Mouse (Mus musculus) stomach, embryonic 14.5 days (tissue): ENCODE results near the gene Klk1b16. TPM values are rescaled to one million over a fixed set of nuclear protein-coding genes. Genes with fewer than 3 reads are reported as not detected.
"Not testable (repeated sequence)": the region's sequence is repeated elsewhere in the genome, so short reads cannot be mapped to it uniquely, and the experiment has no call there.

Source experiments
- ATAC-seq: fragments of 200-750 bp; cut with Nextera tagmentation; 2 replicates; pipeline ENCODE4 v1.8.0; 2017; ENCODE audit warnings: low read depth, moderate TSS enrichment; ENCODE audit not compliant: insufficient number of reproducible peaks, insufficient read depth, low FRiP score
- H3K27ac ChIP-seq: fragments of 300-500 bp; sonication (generic); 2 replicates; pipeline ENCODE4 v1.5.1; 2014; ENCODE audit warnings: mild to moderate bottlenecking, low read length, moderate library complexity, mixed read lengths
- H3K27me3 ChIP-seq: fragments of 300-500 bp; sonication (generic); 2 replicates; pipeline ENCODE4 v1.6.1; 2014; ENCODE audit warnings: low read length, control low read depth, mixed read lengths; ENCODE audit not compliant: control insufficient read depth, insufficient read depth
- H3K36me3 ChIP-seq: fragments of 300-500 bp; sonication (generic); 2 replicates; pipeline ENCODE4 v1.6.1; 2014; ENCODE audit warnings: mild to moderate bottlenecking, control low read depth, low read length, moderate library complexity, mixed read lengths; ENCODE audit not compliant: control insufficient read depth, insufficient read depth
- H3K4me1 ChIP-seq: fragments of 300-500 bp; sonication (generic); 2 replicates; pipeline ENCODE4 v1.6.1; 2014; ENCODE audit warnings: low read length, control low read depth, mixed read lengths; ENCODE audit not compliant: control insufficient read depth, insufficient read depth
- H3K4me2 ChIP-seq: fragments of 300-500 bp; sonication (generic); replicated peaks from 2 replicates; pipeline ENCODE4 v1.6.1; 2014; ENCODE audit warnings: low read depth, low read length, control low read depth
- H3K4me3 ChIP-seq: fragments of 300-500 bp; sonication (generic); 2 replicates; pipeline ENCODE4 v1.5.1; 2014; ENCODE audit warnings: low read depth, low read length, control low read depth
- H3K9ac ChIP-seq: fragments of 300-500 bp; sonication (generic); replicated peaks from 2 replicates; pipeline ENCODE4 v1.6.1; 2014; ENCODE audit warnings: low read depth, mild to moderate bottlenecking, control low read depth, low read length, moderate library complexity, mixed read lengths
- H3K9me3 ChIP-seq: fragments of 300-500 bp; sonication (generic); 2 replicates; pipeline ENCODE4 v1.6.1; 2016; ENCODE audit warnings: low read depth, low read length, control low read depth; ENCODE audit not compliant: control insufficient read depth
- WGBS: fragments of 180-500 bp; shearing (Covaris S2); extraction: QIAGEN DNeasy Blood & Tissue Kit; methylation state at CpG from one replicate; pipeline ENCODE4 v1.1.7; 2014; 5-methylcytosine and 5-hydroxymethylcytosine counted together
- polyA plus RNA-seq: library from polyadenylated mRNA; unstranded; fragments of >200 nt; fragmentation: Nextera tagmentation; extraction: Ambion mirVana; gene quantifications from 2 replicates; pipeline ENCODE4 v1.2.1, GENCODE M21; 2014

The Klk1b16 gene
- not detected in 2 replicates for polyA plus RNA-seq

- 91% methylated on average over 3 of the region's 3 CpGs for WGBS
Measured at GRCm38 (mm10) chr7:44136467-44136866, at the start of gene Klk1b16. Gene Klk1b16, plus strand, starts transcription at chr7:44136767.

GRCm38 (mm10) chr7:44096111-44096510 is 40.5 kb upstream of the Klk1b16 start:
- no peak for ATAC-seq
- H3K36me3 ChIP-seq: no peaks in the 10 kb centered on the region
- H3K27ac ChIP-seq: no peak overlapping the region
- no peak overlapping the region for H3K9ac ChIP-seq
- no peak overlapping the region for H3K4me2 ChIP-seq
- WGBS: 77% methylated on average over 1 of the region's 1 CpGs
- H3K27me3 ChIP-seq: no peaks in the 10 kb centered on the region
- no peaks in the 10 kb centered on the region for H3K4me1 ChIP-seq
- no peak overlapping the region for H3K4me3 ChIP-seq
- H3K9me3 ChIP-seq: no peaks in the 10 kb centered on the region

More at GRCm38 (mm10) chr7:44136467-44136866, at the start of gene Klk1b16:
- no peaks in the 10 kb centered on the region for H3K36me3 ChIP-seq
- H3K9ac ChIP-seq: no peak within 1 kb of the TSS
- no peak for ATAC-seq
- no peaks in the 10 kb centered on the region for H3K4me1 ChIP-seq
- H3K9me3 ChIP-seq: no peaks in the 10 kb centered on the region
- no peak within 1 kb of the TSS for H3K27ac ChIP-seq
- no peak within 1 kb of the TSS for H3K4me3 ChIP-seq
- no peak within 1 kb of the TSS for H3K4me2 ChIP-seq
- H3K27me3 ChIP-seq: no peaks in the 10 kb centered on the region

- H3K4me2 ChIP-seq, H3K4me1 ChIP-seq, H3K9me3 ChIP-seq, H3K27me3 ChIP-seq, ATAC-seq, H3K27ac ChIP-seq, H3K4me3 ChIP-seq, H3K9ac ChIP-seq, H3K36me3 ChIP-seq: not testable (repeated sequence)
- 68% methylated on average over 3 of the region's 3 CpGs for WGBS
Measured at GRCm38 (mm10) chr7:44102028-44102427, 34.5 kb upstream of the Klk1b16 start, which contains the start of gene Klk1b21. Gene Klk1b21, plus strand, starts transcription at chr7:44102328.

GRCm38 (mm10) chr7:44112373-44112772 is 24.2 kb upstream of the Klk1b16 start, which contains the start of gene Klk1b22:
Gene Klk1b22, plus strand, starts transcription at chr7:44112673.
- no peak for ATAC-seq
- no peak within 1 kb of the TSS for H3K27ac ChIP-seq
- H3K9me3 ChIP-seq: no peaks in the 10 kb centered on the region
- H3K9ac ChIP-seq: no peak within 1 kb of the TSS
- H3K27me3 ChIP-seq: no peaks in the 10 kb centered on the region
- H3K36me3 ChIP-seq: no peaks in the 10 kb centered on the region
- WGBS: 63% methylated on average over 4 of the region's 4 CpGs
- H3K4me1 ChIP-seq: no peaks in the 10 kb centered on the region
- H3K4me2 ChIP-seq: no peak within 1 kb of the TSS
- no peak within 1 kb of the TSS for H3K4me3 ChIP-seq

GRCm38 (mm10) chr7:44123445-44123844 is 13.1 kb upstream of the Klk1b16 start:
- Histone ChIP-seq H3K4me1 (no peaks in the 10 kb centered on the region), H3K4me3 (no peak overlapping the region), H3K9me3 (no peaks in the 10 kb centered on the region), H3K36me3 (no peaks in the 10 kb centered on the region), H3K9ac (no peak overlapping the region), H3K27ac (no peak overlapping the region), H3K27me3 (no peaks in the 10 kb centered on the region), H3K4me2 (no peak overlapping the region)
- WGBS: 90% methylated on average over 6 of the region's 6 CpGs
- no peak for ATAC-seq

- H3K4me3 ChIP-seq: no peak overlapping the region
- no peak overlapping the region for H3K4me2 ChIP-seq
- ATAC-seq: no peak
- H3K9me3 ChIP-seq: no peaks in the 10 kb centered on the region
- no peaks in the 10 kb centered on the region for H3K27me3 ChIP-seq
- 60% methylated on average over 9 of the region's 9 CpGs for WGBS
- no peak overlapping the region; the same call in 1 of the 2 replicates for H3K27ac ChIP-seq
- H3K4me1 ChIP-seq: no peaks in the 10 kb centered on the region
- no peaks in the 10 kb centered on the region for H3K36me3 ChIP-seq
- no peak overlapping the region for H3K9ac ChIP-seq
Measured at GRCm38 (mm10) chr7:44179299-44180045, 42.9 kb downstream of the Klk1b16 start.

GRCm38 (mm10) chr7:44186516-44186915 is 49.9 kb downstream of the Klk1b16 start:
- not testable (repeated sequence) for H3K4me2 ChIP-seq, H3K9ac ChIP-seq, H3K9me3 ChIP-seq, H3K4me1 ChIP-seq, H3K27ac ChIP-seq, H3K4me3 ChIP-seq, H3K27me3 ChIP-seq, H3K36me3 ChIP-seq
- peak; percentile 79 for ATAC-seq
- 54% methylated on average over 8 of the region's 8 CpGs for WGBS

- not testable (repeated sequence) for H3K4me3 ChIP-seq, H3K27ac ChIP-seq, H3K4me2 ChIP-seq, H3K27me3 ChIP-seq, H3K9me3 ChIP-seq, H3K4me1 ChIP-seq, H3K9ac ChIP-seq, H3K36me3 ChIP-seq, ATAC-seq
Measured at GRCm38 (mm10) chr7:44187936-44188335, 51.4 kb downstream of the Klk1b16 start, which contains the start of gene Klk1b24. Gene Klk1b24, plus strand, starts transcription at chr7:44188236.
